Mouse (Mus musculus) liver, postnatal 0 days (tissue): ENCODE results near the gene Zfp984.

Experiments
- CTCF ChIP-seq: sonication (generic); IDR thresholded peaks from 2 replicates; pipeline ENCODE4 v1.5.1; 2016; ENCODE audit warnings: antibody characterized with exemption, low read depth
- EP300 ChIP-seq: IDR thresholded peaks from 2 replicates; pipeline ENCODE4 v1.6.1; 2016; ENCODE audit warnings: antibody characterized with exemption, low read depth, mild to moderate bottlenecking

GRCm38 (mm10) chr4:147847614-147848583 is 38.3 kb upstream of the Zfp984 start, which contains the start of gene Zfp933:
- TF ChIP-seq CTCF (no peak), EP300 (peak; percentile 69; the same call in 1 of the 2 replicates)
